Mouse (Mus musculus) ovary, postnatal 14 days (tissue): ENCODE data around the gene Rnf145.

Experiments
- DNase-seq: peaks from one replicate; pipeline ENCODE4 v3.0.0; 2022; ENCODE audit warnings: low spot score

Gene Rnf145

GRCm38 (mm10) chr11:44534999-44535750 is 16.4 kb downstream of the Rnf145 start:
- no peak for DNase-seq

- no peak for DNase-seq
These were observed 18.6 kb downstream of the Rnf145 start for GRCm38 (mm10) chr11:44537403-44537802.

GRCm38 (mm10) chr11:44538101-44538500 is 19.3 kb downstream of the Rnf145 start:
- no peak for DNase-seq

- DNase-seq, result no peak
These were observed 19.9 kb downstream of the Rnf145 start for GRCm38 (mm10) chr11:44538501-44539290.

GRCm38 (mm10) chr11:44539291-44539930 is 20.6 kb downstream of the Rnf145 start:
- no peak for DNase-seq

GRCm38 (mm10) chr11:44540243-44540642 is 21.5 kb downstream of the Rnf145 start:
- DNase-seq, result no peak

- no peak for DNase-seq
These were observed 22.5 kb downstream of the Rnf145 start for GRCm38 (mm10) chr11:44541280-44541679.

- DNase-seq, result no peak
These were observed 23.0 kb downstream of the Rnf145 start for GRCm38 (mm10) chr11:44541813-44542212.

GRCm38 (mm10) chr11:44543593-44543992 is 24.8 kb downstream of the Rnf145 start:
- DNase-seq, result no peak

- DNase-seq, result no peak
These were observed 25.2 kb downstream of the Rnf145 start for GRCm38 (mm10) chr11:44543996-44544395.

- DNase-seq, result no peak
These were observed 26.4 kb downstream of the Rnf145 start for GRCm38 (mm10) chr11:44545181-44545580.

- DNase-seq, result no peak
These were observed 27.5 kb downstream of the Rnf145 start for GRCm38 (mm10) chr11:44546250-44546649.

GRCm38 (mm10) chr11:44547651-44548196 is 29.0 kb downstream of the Rnf145 start:
- DNase-seq, result no peak

- no peak for DNase-seq
These were observed 30.1 kb downstream of the Rnf145 start for GRCm38 (mm10) chr11:44548816-44549215.

GRCm38 (mm10) chr11:44549511-44550278 is 30.9 kb downstream of the Rnf145 start:
- DNase-seq, result no peak

- no peak for DNase-seq
These were observed 32.2 kb downstream of the Rnf145 start for GRCm38 (mm10) chr11:44550996-44551395.

GRCm38 (mm10) chr11:44554339-44554738 is 35.6 kb downstream of the Rnf145 start:
- DNase-seq, result no peak

GRCm38 (mm10) chr11:44558521-44558920 is 39.8 kb downstream of the Rnf145 start:
- DNase-seq, result no peak

GRCm38 (mm10) chr11:44559466-44559865 is 40.7 kb downstream of the Rnf145 start:
- no peak for DNase-seq

GRCm38 (mm10) chr11:44560396-44560795 is 41.6 kb downstream of the Rnf145 start:
- no peak for DNase-seq

GRCm38 (mm10) chr11:44561476-44562015 is 42.8 kb downstream of the Rnf145 start:
- DNase-seq, result no peak
